Mouse (Mus musculus) forebrain, embryonic 14.5 days (tissue): ENCODE data around the gene Gabra1. TPM values are rescaled to one million over a fixed set of nuclear protein-coding genes. Genes with fewer than 3 reads are reported as not detected.

Source experiments
- ATAC-seq: fragments of 200-750 bp; cut with Nextera tagmentation; 2 replicates; pipeline ENCODE4 v1.8.0; 2017; ENCODE audit warnings: mild to moderate bottlenecking, moderate library complexity
- DNase-seq: peaks from one replicate; pipeline ENCODE4 v3.0.0-alpha.2; 2015; ENCODE audit warnings: low spot score
- H3K27ac ChIP-seq: fragments of 300-500 bp; sonication (generic); 2 replicates; pipeline ENCODE4 v1.5.1; 2014; ENCODE audit warnings: low read depth, mild to moderate bottlenecking, control low read depth, low read length, moderate library complexity
- H3K27me3 ChIP-seq: fragments of 300-500 bp; sonication (generic); replicated peaks from 2 replicates; pipeline ENCODE4 v1.6.1; 2014; ENCODE audit warnings: low read length, control low read depth, mixed read lengths; ENCODE audit not compliant: control insufficient read depth, insufficient read depth
- H3K36me3 ChIP-seq: fragments of 300-500 bp; sonication (generic); 2 replicates; pipeline ENCODE4 v1.6.1; 2014; ENCODE audit warnings: low read length, control low read depth; ENCODE audit not compliant: control insufficient read depth, insufficient read depth
- H3K4me1 ChIP-seq: fragments of 300-500 bp; sonication (generic); 2 replicates; pipeline ENCODE4 v1.6.1; 2014; ENCODE audit warnings: antibody characterized with exemption, low read length, control low read depth; ENCODE audit not compliant: control insufficient read depth, insufficient read depth
- H3K4me2 ChIP-seq: fragments of 300-500 bp; sonication (generic); 2 replicates; pipeline ENCODE4 v1.6.1; 2014; ENCODE audit warnings: mild to moderate bottlenecking, control low read depth, low read length
- H3K4me3 ChIP-seq: fragments of 300-500 bp; sonication (generic); 2 replicates; pipeline ENCODE4 v1.5.1; 2014; ENCODE audit warnings: low read depth, low read length, control low read depth
- H3K9ac ChIP-seq: fragments of 300-500 bp; sonication (generic); 2 replicates; pipeline ENCODE4 v1.6.1; 2014; ENCODE audit warnings: mild to moderate bottlenecking, low read length, control low read depth, moderate library complexity
- H3K9me3 ChIP-seq: fragments of 300-500 bp; sonication (generic); replicated peaks from 2 replicates; pipeline ENCODE4 v1.6.1; 2016; ENCODE audit warnings: low read length, control low read depth, mixed read lengths; ENCODE audit not compliant: control insufficient read depth
- WGBS: fragments of 180-500 bp; shearing (Covaris S2); extraction: QIAGEN DNeasy Blood & Tissue Kit; methylation state at CpG from one replicate; pipeline ENCODE4 v1.1.7; 2014; 5-methylcytosine and 5-hydroxymethylcytosine counted together
- polyA plus RNA-seq: library from polyadenylated mRNA; unstranded; fragments of >200 nt; fragmentation: Nextera tagmentation; extraction: Ambion mirVana; gene quantifications from 2 replicates; pipeline ENCODE4 v1.2.1, GENCODE M21; 2014

Gabra1 gene
- polyA plus RNA-seq, result 13.3 and 15.0 TPM in 2 replicates

DNA sequence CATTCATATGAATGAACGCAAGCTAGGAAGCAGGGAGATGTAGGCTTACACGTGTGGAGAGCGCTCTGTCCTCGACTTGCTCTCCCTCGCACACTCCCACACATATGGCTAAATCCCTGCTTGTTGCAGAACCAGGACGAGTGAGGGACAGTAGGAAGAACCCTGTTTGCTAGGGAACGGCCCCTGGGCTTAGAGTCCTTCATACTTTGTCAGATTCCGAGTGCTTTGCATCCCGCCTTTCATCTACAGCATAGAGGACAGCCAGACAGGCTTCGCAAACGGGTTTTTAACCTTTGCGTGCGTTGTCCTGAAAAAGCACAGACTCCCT, at the start of gene Gabra1:
Gene Gabra1, minus strand, starts transcription at position 106 of the 328 bp plus-strand sequence.
- H3K27ac ChIP-seq, result peak within 1 kb of the TSS; percentile 61; the same call in 1 of the 2 replicates
- no peaks in the 10 kb centered on the region for H3K4me1 ChIP-seq
- no peaks in the 10 kb centered on the region for H3K27me3 ChIP-seq
- 1% methylated on average over 13 of the region's 13 CpGs for WGBS
- peak within 1 kb of the TSS; percentile 50 for H3K4me3 ChIP-seq
- ATAC-seq (peak; percentile 81), DNase-seq (peak; percentile 56)
- H3K9me3 ChIP-seq, result no peaks in the 10 kb centered on the region
- H3K9ac ChIP-seq, result peak within 1 kb of the TSS; percentile 77
- no peaks in the 10 kb centered on the region for H3K36me3 ChIP-seq
- peak within 1 kb of the TSS; percentile 80 for H3K4me2 ChIP-seq

GRCm38 (mm10) chr11:42181973-42182824, 531 bp downstream of the Gabra1 start:
- no peaks in the 10 kb centered on the region for H3K9me3 ChIP-seq
- peak overlapping the region; percentile 80 for H3K4me2 ChIP-seq
- WGBS, result under 1% methylated on average over 35 of the region's 35 CpGs
- peak overlapping the region; percentile 77 for H3K9ac ChIP-seq
- DNase-seq (peak; percentile 65), ATAC-seq (peak; percentile 91)
- H3K27ac ChIP-seq, result peak overlapping the region; percentile 61; the same call in 1 of the 2 replicates
- peak overlapping the region; percentile 50 for H3K4me3 ChIP-seq
- H3K27me3 ChIP-seq, result no peaks in the 10 kb centered on the region
- no peaks in the 10 kb centered on the region for H3K4me1 ChIP-seq
- H3K36me3 ChIP-seq, result no peaks in the 10 kb centered on the region

GRCm38 (mm10) chr11:42181426-42181825, 1.3 kb downstream of the Gabra1 start:
- H3K27me3 ChIP-seq, result no peaks in the 10 kb centered on the region
- peak overlapping the region; percentile 77 for H3K9ac ChIP-seq
- H3K4me2 ChIP-seq, result peak overlapping the region; percentile 80
- ATAC-seq, result no peak
- H3K4me3 ChIP-seq, result peak overlapping the region; percentile 50
- no peaks in the 10 kb centered on the region for H3K9me3 ChIP-seq
- peak; percentile 17 for DNase-seq
- 19% methylated on average over 5 of the region's 5 CpGs for WGBS
- H3K27ac ChIP-seq, result 0 out of 2 replicates have a peak overlapping the region, but pooled peaks have one; percentile 61
- no peaks in the 10 kb centered on the region for H3K4me1 ChIP-seq
- H3K36me3 ChIP-seq, result no peaks in the 10 kb centered on the region

DNA sequence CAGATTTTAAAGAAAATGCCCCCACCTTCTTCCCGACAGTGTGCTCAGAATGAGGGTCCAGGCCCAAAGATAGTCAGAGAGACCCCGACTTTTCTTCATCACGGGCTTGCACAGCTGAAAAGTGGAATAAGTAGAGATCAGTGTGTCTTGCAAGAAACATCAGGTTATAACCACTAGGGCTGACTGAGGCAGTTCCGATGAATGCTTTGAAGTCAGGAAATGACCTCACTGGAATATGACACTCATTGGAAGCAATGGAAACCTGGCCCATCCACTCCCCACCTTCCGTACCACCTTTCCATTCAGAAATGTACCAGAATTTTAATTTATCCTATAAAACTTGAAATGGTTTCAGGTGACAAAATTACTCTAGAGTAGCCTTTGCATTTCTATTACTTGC, 3.2 kb downstream of the Gabra1 start:
- H3K4me2 ChIP-seq, result no peak overlapping the region
- H3K4me3 ChIP-seq, result no peak overlapping the region
- 83% methylated on average over 5 of the region's 5 CpGs for WGBS

GRCm38 (mm10) chr11:42178296-42178695, 4.4 kb downstream of the Gabra1 start:
- Histone ChIP-seq H3K4me2 (no peak overlapping the region), H3K4me3 (no peak overlapping the region), H3K27me3 (no peaks in the 10 kb centered on the region), H3K9me3 (no peaks in the 10 kb centered on the region), H3K9ac (no peak overlapping the region), H3K36me3 (no peaks in the 10 kb centered on the region), H3K4me1 (no peaks in the 10 kb centered on the region), H3K27ac (no peak overlapping the region)
- DNase-seq (peak; percentile 57), ATAC-seq (no peak)
- WGBS, result 92% methylated on average over 2 of the region's 2 CpGs

More for the DNA sequence above, 3.2 kb downstream of the Gabra1 start:
- Histone ChIP-seq H3K4me1 (no peaks in the 10 kb centered on the region), H3K9me3 (no peaks in the 10 kb centered on the region), H3K27ac (no peak overlapping the region), H3K9ac (no peak overlapping the region), H3K36me3 (no peaks in the 10 kb centered on the region), H3K27me3 (no peaks in the 10 kb centered on the region)
- ATAC-seq (no peak), DNase-seq (no peak)

DNA sequence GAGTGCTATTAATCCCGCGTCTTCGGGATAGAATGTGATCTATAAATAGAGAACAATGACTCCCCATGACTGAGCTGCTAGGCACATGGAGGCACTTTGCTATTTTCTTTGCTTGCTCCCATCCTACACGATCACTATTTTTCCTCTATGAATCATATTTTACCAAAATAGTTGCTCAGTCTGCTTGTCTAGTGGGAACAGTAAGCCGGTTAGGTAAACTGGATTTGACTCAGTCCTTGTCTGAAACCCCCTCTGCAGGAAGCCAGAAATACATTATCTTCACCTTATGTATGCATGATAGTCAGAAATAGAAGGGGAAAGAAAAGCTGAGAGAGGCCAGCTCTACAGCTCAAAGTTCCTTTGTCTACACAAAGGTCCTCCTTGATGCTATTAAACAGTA, 31.3 kb downstream of the Gabra1 start:
- Histone ChIP-seq H3K9ac (no peak overlapping the region), H3K4me3 (no peak overlapping the region), H3K27ac (no peak overlapping the region), H3K4me2 (no peak overlapping the region), H3K36me3 (no peaks in the 10 kb centered on the region), H3K9me3 (no peaks in the 10 kb centered on the region), H3K27me3 (no peaks in the 10 kb centered on the region), H3K4me1 (no peaks in the 10 kb centered on the region)
- DNase-seq, result no peak
- WGBS, result 89% methylated on average over 5 of the region's 5 CpGs
- ATAC-seq, result no peak

DNA sequence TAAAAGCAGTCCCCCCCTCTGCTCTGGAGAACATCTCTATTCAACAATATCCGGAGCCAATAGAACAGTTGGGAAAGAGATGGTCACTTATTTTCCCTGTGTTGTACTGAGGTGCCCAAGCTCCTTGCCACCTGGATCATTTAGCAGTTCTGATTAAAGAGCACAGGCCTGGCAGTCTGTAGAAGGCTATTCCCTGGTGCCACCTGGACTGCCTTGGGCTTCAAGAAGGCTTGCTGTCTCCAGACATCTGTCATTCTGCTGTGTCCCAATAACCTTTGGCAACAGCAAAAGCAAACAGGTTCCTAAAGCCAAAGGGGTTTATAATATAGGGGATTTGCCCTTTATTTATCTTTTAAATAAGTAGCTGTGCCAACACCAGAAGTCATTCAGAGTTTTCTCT, 65.8 kb downstream of the Gabra1 start:
- ATAC-seq (no peak), DNase-seq (no peak)
- Histone ChIP-seq H3K27ac (no peak overlapping the region), H3K4me2 (no peak overlapping the region), H3K36me3 (no peaks in the 10 kb centered on the region), H3K4me1 (no peaks in the 10 kb centered on the region), H3K27me3 (no peaks in the 10 kb centered on the region), H3K4me3 (no peak overlapping the region), H3K9me3 (no peaks in the 10 kb centered on the region), H3K9ac (no peak overlapping the region)
- 90% methylated on average over 1 of the region's 1 CpGs for WGBS

DNA sequence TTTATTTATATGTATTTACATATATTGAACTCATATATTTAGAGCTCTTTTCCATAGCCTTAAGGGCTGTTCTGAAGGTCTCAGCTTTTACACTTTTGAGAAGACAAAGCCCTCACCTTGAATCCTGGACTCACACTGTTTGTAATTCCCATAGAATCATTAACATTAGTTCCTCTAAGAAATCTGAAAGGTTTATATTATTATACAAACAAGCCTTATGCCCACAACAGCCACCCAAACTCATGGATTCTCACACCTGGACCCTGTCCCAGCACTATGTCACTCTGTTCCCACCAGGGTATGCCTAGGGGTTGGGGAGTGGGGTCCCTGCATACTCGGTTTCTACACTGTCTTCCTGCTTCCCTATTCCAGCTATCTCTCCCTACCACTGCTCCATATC, 72.7 kb downstream of the Gabra1 start:
- H3K4me2 ChIP-seq, result no peak overlapping the region
- DNase-seq (no peak), ATAC-seq (no peak)
- no peak overlapping the region for H3K27ac ChIP-seq
- H3K4me3 ChIP-seq, result no peak overlapping the region
- H3K4me1 ChIP-seq, result no peaks in the 10 kb centered on the region
- 73% methylated on average over 1 of the region's 1 CpGs for WGBS
- H3K27me3 ChIP-seq, result no peaks in the 10 kb centered on the region
- H3K9me3 ChIP-seq, result no peaks in the 10 kb centered on the region
- H3K36me3 ChIP-seq, result no peaks in the 10 kb centered on the region
- H3K9ac ChIP-seq, result no peak overlapping the region

GRCm38 (mm10) chr11:42109627-42110026, 73.1 kb downstream of the Gabra1 start:
- Histone ChIP-seq H3K9me3 (no peaks in the 10 kb centered on the region), H3K9ac (no peak overlapping the region), H3K4me1 (no peaks in the 10 kb centered on the region), H3K27ac (no peak overlapping the region), H3K36me3 (no peaks in the 10 kb centered on the region), H3K27me3 (no peaks in the 10 kb centered on the region), H3K4me2 (no peak overlapping the region), H3K4me3 (no peak overlapping the region)
- ATAC-seq (no peak), DNase-seq (no peak)
